Mouse (Mus musculus) right cerebral cortex, postnatal 14 days (tissue): ENCODE measurements around the gene Zfp160.
"Not testable (repeated sequence)": the region's sequence is repeated elsewhere in the genome, so short reads cannot be mapped to it uniquely, and the experiment has no call there.

Source experiments
- DNase-seq: peaks from one replicate; pipeline ENCODE4 v3.0.0; 2022

Gene Zfp160

GRCm38 (mm10) chr17:21008382-21009331 is at the start of gene Zfp160:
Gene Zfp160 (plus strand): TSS chr17:21008903.
- peak; percentile 78 for DNase-seq

GRCm38 (mm10) chr17:20960386-20960785 is 48.3 kb upstream of the Zfp160 start:
- DNase-seq: no peak

- DNase-seq: no peak
These were observed 43.3 kb upstream of the Zfp160 start for GRCm38 (mm10) chr17:20965421-20965820.

- DNase-seq: no peak
These were observed 42.0 kb upstream of the Zfp160 start for GRCm38 (mm10) chr17:20966681-20967080.

- no peak for DNase-seq
These were observed 15.0 kb upstream of the Zfp160 start for GRCm38 (mm10) chr17:20993716-20994115.

GRCm38 (mm10) chr17:20996364-20996763 is 12.3 kb upstream of the Zfp160 start, which contains the start of gene Vmn1r233:
Gene Vmn1r233 (minus strand): TSS chr17:20996464.
- no peak for DNase-seq

GRCm38 (mm10) chr17:21009726-21010125 is 1.0 kb downstream of the Zfp160 start:
- DNase-seq: no peak

GRCm38 (mm10) chr17:21018410-21019080 is 9.8 kb downstream of the Zfp160 start:
- DNase-seq: no peak

- not testable (repeated sequence) for DNase-seq
These were observed 39.3 kb downstream of the Zfp160 start for GRCm38 (mm10) chr17:21048020-21048419.

- DNase-seq: no peak
These were observed 42.2 kb downstream of the Zfp160 start for GRCm38 (mm10) chr17:21050901-21051300.

GRCm38 (mm10) chr17:21051341-21051740 is 42.6 kb downstream of the Zfp160 start:
- not testable (repeated sequence) for DNase-seq

- not testable (repeated sequence) for DNase-seq
These were observed 43.2 kb downstream of the Zfp160 start for GRCm38 (mm10) chr17:21051919-21052318.

GRCm38 (mm10) chr17:21053267-21053666 is 44.6 kb downstream of the Zfp160 start:
- no peak for DNase-seq

GRCm38 (mm10) chr17:21055111-21055510 is 46.4 kb downstream of the Zfp160 start:
- not testable (repeated sequence) for DNase-seq

GRCm38 (mm10) chr17:21065501-21065900 is 56.8 kb downstream of the Zfp160 start:
- DNase-seq: no peak

GRCm38 (mm10) chr17:21067036-21067435 is 58.3 kb downstream of the Zfp160 start:
- DNase-seq: no peak

- DNase-seq: not testable (repeated sequence)
These were observed 60.7 kb downstream of the Zfp160 start for GRCm38 (mm10) chr17:21069443-21069842.

- not testable (repeated sequence) for DNase-seq
These were observed 62.3 kb downstream of the Zfp160 start for GRCm38 (mm10) chr17:21070971-21071370.
